Mouse (Mus musculus) central nervous system, embryonic 11.5 days (tissue): ENCODE data around the gene Lig4. TPM values are rescaled to one million over a fixed set of nuclear protein-coding genes. Genes with fewer than 3 reads are reported as not detected.

Experiments
- polyA plus RNA-seq: library from polyadenylated mRNA; depleted of rRNA; stranded (reverse); fragments of >200 nt; gene quantifications from 2 replicates; pipeline ENCODE4 v1.2.3, GENCODE M21; 2012; rRNA removed

The Lig4 gene
- 8.6 and 8.7 TPM in 2 replicates for polyA plus RNA-seq

DNA sequence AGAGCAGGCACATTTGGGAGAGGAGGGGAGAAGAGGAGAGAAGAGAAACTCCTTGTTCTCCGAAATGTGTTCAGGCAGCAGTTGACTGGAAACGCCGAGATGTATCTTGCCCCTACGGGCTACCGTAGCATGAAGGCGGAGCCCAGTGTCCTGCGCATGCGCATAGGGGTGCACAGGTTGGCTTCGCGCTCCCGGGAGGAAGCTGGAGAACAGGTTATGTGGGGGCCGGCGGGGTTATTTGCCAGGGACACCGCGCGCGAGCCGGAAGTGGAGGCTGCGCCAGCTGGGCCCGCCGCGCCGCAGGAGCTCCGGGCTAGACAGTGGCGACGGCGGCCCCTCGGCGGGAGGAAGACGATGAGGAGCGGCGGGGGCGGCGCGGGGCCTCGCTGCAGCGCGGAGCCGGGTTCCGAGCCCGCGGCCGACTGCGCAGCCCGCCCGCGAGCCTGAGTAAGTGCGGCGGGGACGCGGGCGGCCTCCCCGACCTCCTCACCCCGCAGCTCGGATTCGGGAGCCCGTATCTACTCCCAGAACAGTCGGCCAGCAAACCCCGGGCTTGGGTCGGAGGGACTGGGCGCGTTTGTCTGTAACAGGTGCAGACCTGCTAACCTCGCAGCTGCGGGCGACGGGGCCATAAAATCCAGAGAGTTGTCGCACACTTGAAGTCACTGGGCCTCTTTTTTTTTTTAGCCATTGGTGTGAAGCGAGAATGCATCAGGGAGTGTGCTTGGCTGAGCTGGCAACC, at the start of gene Lig4, which contains the start of gene Abhd13:
Lig4 (minus strand) TSS at position 114 of the 742 bp plus-strand sequence.
Abhd13 (plus strand) TSS at position 135 of the 742 bp plus-strand sequence.

DNA sequence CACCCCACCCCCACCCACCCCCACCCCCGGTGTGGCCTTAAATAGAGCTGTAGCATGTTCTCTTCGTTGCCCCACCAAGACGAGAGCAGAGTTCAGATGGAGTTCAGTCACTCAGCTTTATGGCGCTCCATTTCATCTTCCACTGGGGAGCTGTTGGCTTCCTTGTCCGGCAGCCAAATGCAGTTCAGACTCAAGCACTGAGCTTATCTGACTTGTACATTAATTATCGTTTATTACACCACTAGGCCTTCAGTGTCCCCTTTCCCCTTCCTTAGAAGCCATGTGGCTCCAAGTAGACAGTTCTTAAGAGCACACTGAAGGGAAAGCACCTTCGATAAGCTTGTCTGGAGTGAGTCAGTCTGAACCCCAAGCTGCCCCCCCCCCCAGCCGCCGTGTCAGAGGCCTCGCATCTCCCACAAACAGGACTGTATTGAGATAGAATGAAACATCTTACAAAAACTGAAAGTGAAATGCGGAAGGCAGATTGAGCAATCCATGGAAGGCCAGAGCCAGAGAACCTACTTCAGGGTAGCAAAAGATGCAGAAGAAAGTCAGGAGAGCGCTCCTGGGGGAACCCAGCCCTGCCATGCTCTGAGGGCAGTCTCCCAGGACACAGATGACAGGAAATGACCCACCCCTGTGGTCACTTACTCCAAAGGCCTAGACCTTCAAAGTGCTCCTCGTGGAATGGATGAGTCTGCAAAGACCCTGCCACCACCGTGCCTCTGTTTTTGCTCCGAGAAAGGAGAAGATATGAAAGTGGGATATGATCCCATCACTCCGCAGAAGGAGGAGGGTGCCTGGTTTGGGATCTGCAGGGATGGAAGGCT, 28.9 kb upstream of the Lig4 start, which contains the start of gene Tnfsf13b:
Tnfsf13b (plus strand) TSS at position 312 of the 830 bp plus-strand sequence.

Other genes with a start within 250 kb of the Lig4 start
- gene Fam155a, start 206.5 kb downstream of the Lig4 start, polyA plus RNA-seq = 5.7 and 5.8 TPM in 2 replicates
- gene Gm10217, start 113.4 kb downstream of the Lig4 start, polyA plus RNA-seq = not detected in 2 replicates
- gene Abhd13, start within 50 bp of the Lig4 start, polyA plus RNA-seq = 7.6 and 12.8 TPM in 2 replicates
- gene Tnfsf13b, start 28.8 kb upstream of the Lig4 start, polyA plus RNA-seq = 0.89 and 0.97 TPM in 2 replicates
- 3.1 and 3.5 TPM in 2 replicates for gene Myo16, start 176.2 kb upstream of the Lig4 start, polyA plus RNA-seq